Mouse (Mus musculus) MEL (cell line): ENCODE measurements at regions not wholly inside any gene's neighbourhood (a gene's known extent, or its start where the extent isn't known, plus 50 kb on each side); places are given as distances from the start of the nearest gene placed in this dataset.

Source experiments
- CHD1 ChIP-seq: IDR thresholded peaks from 2 replicates; pipeline ENCODE4 v1.6.1; 2012; ENCODE audit warnings: low read depth, mild to moderate bottlenecking, inconsistent platforms, low read length, improper control_type of control experiment
- CHD2 ChIP-seq: IDR thresholded peaks from 2 replicates; pipeline ENCODE4 v1.6.1; 2011; ENCODE audit warnings: low read length, improper control_type of control experiment
- CTCF ChIP-seq, 3 experiments: IDR thresholded peaks in 2 of 3; conservative IDR thresholded peaks in 1 of 3; 2 replicates each; pipeline ENCODE4 v1.5.1; 2011 to 2012; ENCODE audit warnings: low read length in 3 of 3, low read depth in 2 of 3, mild to moderate bottlenecking in 2 of 3, improper control_type of control experiment in 1 of 3, inconsistent platforms in 1 of 3, mixed read lengths in 1 of 3, moderate library complexity in 1 of 3; ENCODE audit not compliant: control insufficient read depth in 1 of 3, insufficient read depth in 1 of 3, poor library complexity in 1 of 3, severe bottlenecking in 1 of 3
- EP300 ChIP-seq, 2 experiments: IDR thresholded peaks; 2 replicates each; pipeline ENCODE4 v1.6.1; 2011; ENCODE audit warnings: improper control_type of control experiment in 2 of 2, low read length in 2 of 2, low read depth in 1 of 2, mild to moderate bottlenecking in 1 of 2
- HCFC1 ChIP-seq: IDR thresholded peaks from 2 replicates; pipeline ENCODE4 v1.6.1; 2012; ENCODE audit warnings: low read depth, mild to moderate bottlenecking, inconsistent platforms, low read length, improper control_type of control experiment, moderate library complexity
- MAX ChIP-seq: IDR thresholded peaks from 2 replicates; pipeline ENCODE4 v1.6.1; 2011; ENCODE audit warnings: low read length, improper control_type of control experiment
- POLR2A ChIP-seq, 2 experiments: IDR thresholded peaks; 2 replicates each; pipeline ENCODE4 v1.6.1; 2011 to 2012; ENCODE audit warnings: low read length in 2 of 2, mild to moderate bottlenecking in 2 of 2, control low read depth in 1 of 2, improper control_type of control experiment in 1 of 2, low read depth in 1 of 2, moderate library complexity in 1 of 2; ENCODE audit not compliant: control insufficient read depth in 1 of 2, insufficient read depth in 1 of 2, poor library complexity in 1 of 2
- POLR2AphosphoS2 ChIP-seq: IDR thresholded peaks from 2 replicates; pipeline ENCODE4 v1.6.1; 2011; ENCODE audit warnings: low read length, improper control_type of control experiment
- RCOR1 ChIP-seq: IDR thresholded peaks from 2 replicates; pipeline ENCODE4 v1.6.1; 2012; ENCODE audit warnings: low read depth, mild to moderate bottlenecking, inconsistent platforms, low read length, improper control_type of control experiment
- TCF12 ChIP-seq: IDR thresholded peaks from 2 replicates; pipeline ENCODE4 v1.6.1; 2014; ENCODE audit warnings: low read depth, mild to moderate bottlenecking, inconsistent platforms, low read length, improper control_type of control experiment, moderate library complexity

DNA sequence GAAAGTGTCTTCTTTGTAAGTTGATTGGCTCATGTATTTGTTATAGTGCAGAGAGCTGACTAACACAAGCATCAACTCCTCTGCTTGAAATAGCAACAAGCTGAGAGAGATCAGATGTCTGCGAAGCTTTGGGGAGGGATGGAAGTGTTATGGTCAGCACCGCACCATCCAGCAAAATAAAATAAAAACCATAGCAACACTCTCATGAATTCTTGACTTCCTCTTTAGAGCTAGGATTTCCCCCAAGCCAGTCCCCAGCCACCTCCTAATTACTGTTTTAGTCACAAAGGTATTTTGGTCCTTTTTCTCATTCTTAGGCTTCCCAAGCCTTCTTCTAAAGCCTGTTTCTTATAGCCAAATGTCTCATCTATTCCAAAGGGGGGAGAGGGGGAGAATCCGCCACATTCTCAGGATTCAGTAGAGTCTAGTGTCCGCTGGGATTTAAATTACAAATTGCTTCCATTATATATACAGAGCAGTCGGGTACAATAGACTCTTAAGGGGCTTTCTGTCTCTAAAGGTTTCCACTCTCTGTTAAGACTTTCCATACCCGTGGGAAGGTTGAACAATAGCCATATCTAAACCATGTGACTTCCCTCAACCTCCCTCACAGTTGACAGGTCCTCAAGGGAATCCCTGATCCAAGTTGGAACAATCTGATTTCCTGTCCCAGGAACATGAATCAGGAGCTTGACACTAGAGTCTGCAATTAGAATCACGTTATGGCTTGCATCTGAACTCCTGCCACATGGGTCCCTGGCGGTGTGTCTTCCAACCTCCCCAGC is 386.7 kb downstream of the Rapgef2 start:
- TF ChIP-seq RCOR1: no peak
- TF ChIP-seq CHD2: no peak
- no peak for TF ChIP-seq CTCF (IDR thresholded peaks at IDR 0.05 in 2 of 3, conservative IDR thresholded peaks at IDR 0.05 in 1 of 3; ENCODE audit: control insufficient read depth in 1 of 3, insufficient read depth in 1 of 3, low read depth in 2 of 3, low read length in 3 of 3, poor library complexity in 1 of 3, severe bottlenecking in 1 of 3)
- no peak for TF ChIP-seq POLR2AphosphoS2
- no peak for TF ChIP-seq EP300 (IDR thresholded peaks at IDR 0.05; ENCODE audit: low read depth in 1 of 2, low read length in 2 of 2)
- TF ChIP-seq CHD1: no peak
- no peak for TF ChIP-seq HCFC1
- TF ChIP-seq TCF12: no peak
- TF ChIP-seq POLR2A (IDR thresholded peaks at IDR 0.05; ENCODE audit: control insufficient read depth in 1 of 2, insufficient read depth in 1 of 2, low read depth in 1 of 2, low read length in 2 of 2, poor library complexity in 1 of 2): no peak
- no peak for TF ChIP-seq MAX
